Mouse (Mus musculus): ENCODE data around the gene Eif3l. TPM values are rescaled to one million over a fixed set of nuclear protein-coding genes. Genes with fewer than 3 reads are reported as not detected.

Eif3l gene
- total and polyA plus RNA-seq, 3 experiments = 30.9 to 261 (median 134) TPM

- DNase-seq (ENCODE audit: low spot score) (no peak), ATAC-seq (ENCODE audit: extremely low read depth, insufficient number of reproducible peaks, low FRiP score, poor library complexity, severe bottlenecking) (no peak)
- H3K4me3 ChIP-seq (ENCODE audit: low read depth, low read length) = no peak overlapping the region
- H3K9me3 ChIP-seq (replicated peaks) = peaks cover 1% of the 10 kb centered on the region
- H3K27me3 ChIP-seq (ENCODE audit: insufficient read depth, low read length) = peaks cover 37% of the 10 kb centered on the region
- H3K4me1 ChIP-seq (ENCODE audit: insufficient read depth, low read depth, low read length) = peaks cover 18% of the 10 kb centered on the region
- peaks cover 22% of the 10 kb centered on the region for H3K36me3 ChIP-seq (replicated peaks)
- TF ChIP-seq POLR2AphosphoS5 (IDR thresholded peaks at IDR 0.05; ENCODE audit: insufficient replicate concordance, low read depth, low read length) = no peak
- no peak for TF ChIP-seq GATA2 (IDR thresholded peaks at IDR 0.05; ENCODE audit: borderline replicate concordance, low read depth, low read length)
- TF ChIP-seq CTCF (IDR thresholded peaks at IDR 0.05; ENCODE audit: low read depth, low read length) = no peak
- no peak for TF ChIP-seq TAL1 (conservative IDR thresholded peaks at IDR 0.05; ENCODE audit: low read depth, low read length)
Measured at GRCm38 (mm10) chr15:79048186-79048585, 26.8 kb upstream of the Eif3l start.

DNA sequence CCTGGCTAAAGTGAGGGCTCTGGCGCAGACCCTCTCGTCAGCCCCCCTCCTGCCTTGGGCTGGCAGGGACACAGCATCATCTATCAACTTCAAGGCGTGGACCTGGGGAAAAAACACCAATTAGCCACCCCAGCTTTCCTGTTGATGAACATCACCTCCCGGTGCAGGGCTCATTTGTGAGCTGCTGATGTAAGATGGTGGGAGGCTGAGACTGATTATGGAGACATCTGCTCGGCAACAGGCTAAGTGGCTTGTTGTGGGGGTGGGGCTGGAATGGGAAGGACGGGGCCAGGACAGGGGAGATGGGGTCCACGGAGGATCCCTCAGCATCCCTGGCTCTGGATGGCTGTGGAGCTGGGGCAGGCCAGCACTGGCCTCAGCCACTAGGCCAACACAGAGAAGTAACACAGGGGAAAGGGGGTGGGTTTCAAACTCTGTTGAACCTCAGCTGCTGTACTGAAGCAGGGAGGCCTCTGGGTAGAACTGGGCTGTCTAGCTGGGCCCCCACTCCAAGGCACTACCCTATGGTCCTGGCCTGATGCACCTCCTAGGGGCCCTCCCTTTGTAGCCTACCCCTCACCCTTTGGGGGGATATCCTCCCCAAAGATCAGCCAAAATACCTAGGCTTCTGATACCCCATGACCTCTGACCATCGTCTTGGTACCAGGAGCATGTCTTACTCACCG lies 24.7 kb upstream of the Eif3l start:
- no peak for ATAC-seq (ENCODE audit: extremely low read depth, insufficient number of reproducible peaks, low FRiP score, poor library complexity, severe bottlenecking)

GRCm38 (mm10) chr15:79050964-79051363 lies 24.0 kb upstream of the Eif3l start:
- H3K9me3 ChIP-seq (replicated peaks) = no peaks in the 10 kb centered on the region
- TF ChIP-seq GATA2 (IDR thresholded peaks at IDR 0.05; ENCODE audit: borderline replicate concordance, low read depth, low read length) (no peak), CTCF (IDR thresholded peaks at IDR 0.05; ENCODE audit: low read depth, low read length) (no peak), POLR2AphosphoS5 (IDR thresholded peaks at IDR 0.05; ENCODE audit: insufficient replicate concordance, low read depth, low read length) (no peak), TAL1 (conservative IDR thresholded peaks at IDR 0.05; ENCODE audit: low read depth, low read length) (no peak), GATA1 (IDR thresholded peaks at IDR 0.05; ENCODE audit: borderline replicate concordance, low read length) (no peak)
- peaks cover 18% of the 10 kb centered on the region for H3K4me1 ChIP-seq (ENCODE audit: insufficient read depth, low read depth, low read length)
- H3K36me3 ChIP-seq (replicated peaks) = peaks cover 50% of the 10 kb centered on the region
- H3K27me3 ChIP-seq (ENCODE audit: insufficient read depth, low read length) = peaks cover 25% of the 10 kb centered on the region
- H3K4me3 ChIP-seq (ENCODE audit: low read depth, low read length) = no peak overlapping the region
- ATAC-seq (ENCODE audit: extremely low read depth, insufficient number of reproducible peaks, low FRiP score, poor library complexity, severe bottlenecking) (no peak), DNase-seq (ENCODE audit: low spot score) (no peak)

More for the DNA sequence above, 24.7 kb upstream of the Eif3l start:
- Histone ChIP-seq H3K4me3 (ENCODE audit: low read depth, low read length) (no peak overlapping the region), H3K9me3 (replicated peaks) (no peaks in the 10 kb centered on the region), H3K27me3 (ENCODE audit: insufficient read depth, low read length) (peaks cover 28% of the 10 kb centered on the region), H3K36me3 (replicated peaks) (peaks cover 44% of the 10 kb centered on the region), H3K4me1 (ENCODE audit: insufficient read depth, low read depth, low read length) (peaks cover 18% of the 10 kb centered on the region)
- no peak for DNase-seq (ENCODE audit: low spot score)
- TF ChIP-seq TAL1 (conservative IDR thresholded peaks at IDR 0.05; ENCODE audit: low read depth, low read length) = no peak
- TF ChIP-seq GATA2 (IDR thresholded peaks at IDR 0.05; ENCODE audit: borderline replicate concordance, low read depth, low read length) = no peak
- no peak for TF ChIP-seq POLR2AphosphoS5 (IDR thresholded peaks at IDR 0.05; ENCODE audit: insufficient replicate concordance, low read depth, low read length)
- no peak for TF ChIP-seq CTCF (IDR thresholded peaks at IDR 0.05; ENCODE audit: low read depth, low read length)
- TF ChIP-seq GATA1 (IDR thresholded peaks at IDR 0.05; ENCODE audit: borderline replicate concordance, low read length) = no peak

GRCm38 (mm10) chr15:79051461-79052360 lies 23.3 kb upstream of the Eif3l start:
- DNase-seq (ENCODE audit: low spot score) (no peak), ATAC-seq (ENCODE audit: extremely low read depth, insufficient number of reproducible peaks, low FRiP score, poor library complexity, severe bottlenecking) (no peak)
- H3K36me3 ChIP-seq (replicated peaks) = peaks cover 58% of the 10 kb centered on the region
- peaks cover 18% of the 10 kb centered on the region for H3K4me1 ChIP-seq (ENCODE audit: insufficient read depth, low read depth, low read length)
- TF ChIP-seq POLR2AphosphoS5 (IDR thresholded peaks at IDR 0.05; ENCODE audit: insufficient replicate concordance, low read depth, low read length) (no peak), GATA2 (IDR thresholded peaks at IDR 0.05; ENCODE audit: borderline replicate concordance, low read depth, low read length) (no peak), GATA1 (IDR thresholded peaks at IDR 0.05; ENCODE audit: borderline replicate concordance, low read length) (no peak), TAL1 (conservative IDR thresholded peaks at IDR 0.05; ENCODE audit: low read depth, low read length) (no peak), CTCF (IDR thresholded peaks at IDR 0.05; ENCODE audit: low read depth, low read length) (no peak)
- H3K27me3 ChIP-seq (ENCODE audit: insufficient read depth, low read length) = peaks cover 23% of the 10 kb centered on the region
- no peaks in the 10 kb centered on the region for H3K9me3 ChIP-seq (replicated peaks)
- H3K4me3 ChIP-seq (ENCODE audit: low read depth, low read length) = no peak overlapping the region

GRCm38 (mm10) chr15:79052366-79052765 lies 22.6 kb upstream of the Eif3l start:
- DNase-seq (ENCODE audit: low spot score) (no peak), ATAC-seq (ENCODE audit: extremely low read depth, insufficient number of reproducible peaks, low FRiP score, poor library complexity, severe bottlenecking) (no peak)
- Histone ChIP-seq H3K36me3 (replicated peaks) (peaks cover 64% of the 10 kb centered on the region), H3K27me3 (ENCODE audit: insufficient read depth, low read length) (peaks cover 17% of the 10 kb centered on the region), H3K4me1 (ENCODE audit: insufficient read depth, low read depth, low read length) (peaks cover 18% of the 10 kb centered on the region), H3K9me3 (replicated peaks) (no peaks in the 10 kb centered on the region), H3K4me3 (ENCODE audit: low read depth, low read length) (no peak overlapping the region)
- no peak for TF ChIP-seq TAL1 (conservative IDR thresholded peaks at IDR 0.05; ENCODE audit: low read depth, low read length)
- no peak for TF ChIP-seq CTCF (IDR thresholded peaks at IDR 0.05; ENCODE audit: low read depth, low read length)
- TF ChIP-seq GATA1 (IDR thresholded peaks at IDR 0.05; ENCODE audit: borderline replicate concordance, low read length) = no peak
- TF ChIP-seq GATA2 (IDR thresholded peaks at IDR 0.05; ENCODE audit: borderline replicate concordance, low read depth, low read length) = no peak
- no peak for TF ChIP-seq POLR2AphosphoS5 (IDR thresholded peaks at IDR 0.05; ENCODE audit: insufficient replicate concordance, low read depth, low read length)

DNA sequence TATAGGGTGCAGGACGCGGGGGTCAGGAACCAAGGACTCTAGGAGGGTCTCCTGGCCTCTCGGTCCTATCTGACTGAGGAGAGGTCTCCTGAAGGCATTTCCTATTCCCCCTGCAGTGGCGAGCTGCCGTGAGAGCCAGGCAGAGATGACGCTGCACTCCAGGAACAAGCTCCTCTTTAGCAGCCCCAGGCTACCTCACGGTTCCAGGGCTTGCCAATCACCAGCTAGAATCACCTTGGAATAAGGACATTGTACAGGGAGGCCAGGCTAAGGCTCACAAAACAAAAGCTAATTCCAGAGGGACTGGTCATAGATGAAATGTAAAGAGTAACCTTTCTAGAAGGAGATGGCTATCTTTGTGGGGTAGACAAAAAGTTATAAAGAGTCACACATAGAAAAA lies 18.4 kb upstream of the Eif3l start:
- H3K4me1 ChIP-seq (ENCODE audit: insufficient read depth, low read depth, low read length) = peaks cover 37% of the 10 kb centered on the region
- no peaks in the 10 kb centered on the region for H3K27me3 ChIP-seq (ENCODE audit: insufficient read depth, low read length)
- DNase-seq (ENCODE audit: low spot score) = no peak
- H3K4me3 ChIP-seq (ENCODE audit: low read depth, low read length) = no peak overlapping the region
- H3K36me3 ChIP-seq (replicated peaks) = peaks cover 96% of the 10 kb centered on the region
- H3K9me3 ChIP-seq (replicated peaks) = peaks cover 3% of the 10 kb centered on the region; the same call in 1 of the 2 replicates
- ATAC-seq (ENCODE audit: extremely low read depth, insufficient number of reproducible peaks, low FRiP score, poor library complexity, severe bottlenecking) = no peak
- TF ChIP-seq GATA2 (IDR thresholded peaks at IDR 0.05; ENCODE audit: borderline replicate concordance, low read depth, low read length) (no peak), GATA1 (IDR thresholded peaks at IDR 0.05; ENCODE audit: borderline replicate concordance, low read length) (no peak), TAL1 (conservative IDR thresholded peaks at IDR 0.05; ENCODE audit: low read depth, low read length) (no peak), CTCF (IDR thresholded peaks at IDR 0.05; ENCODE audit: low read depth, low read length) (no peak), POLR2AphosphoS5 (IDR thresholded peaks at IDR 0.05; ENCODE audit: insufficient replicate concordance, low read depth, low read length) (no peak)
